Mouse (Mus musculus) hindbrain, embryonic 16.5 days (tissue): ENCODE data around the gene Zfp426. TPM values are rescaled to one million over a fixed set of nuclear protein-coding genes. Genes with fewer than 3 reads are reported as not detected.
A peak's percentile ranks its signal among the peaks of the same experiment; 100 is the strongest.

Experiments
- ATAC-seq: fragments of 200-750 bp; cut with Nextera tagmentation; 2 replicates; pipeline ENCODE4 v1.8.0; 2017; ENCODE audit warnings: moderate TSS enrichment, moderate library complexity
- H3K27ac ChIP-seq: fragments of 300-500 bp; sonication (generic); 2 replicates; pipeline ENCODE4 v1.5.1; 2014; ENCODE audit warnings: low read depth, mild to moderate bottlenecking, control low read depth, low read length, moderate library complexity
- H3K27me3 ChIP-seq: fragments of 300-500 bp; sonication (generic); replicated peaks from 2 replicates; pipeline ENCODE4 v1.6.1; 2014; ENCODE audit warnings: low read length; ENCODE audit not compliant: control insufficient read depth, insufficient read depth
- H3K36me3 ChIP-seq: fragments of 300-500 bp; sonication (generic); 2 replicates; pipeline ENCODE4 v1.6.1; 2014; ENCODE audit warnings: mild to moderate bottlenecking, low read length, moderate library complexity, mixed read lengths; ENCODE audit not compliant: control insufficient read depth, insufficient read depth
- H3K4me1 ChIP-seq: fragments of 300-500 bp; sonication (generic); 2 replicates; pipeline ENCODE4 v1.6.1; 2014; ENCODE audit warnings: low read depth, low read length; ENCODE audit not compliant: control insufficient read depth, insufficient read depth
- H3K4me2 ChIP-seq: fragments of 300-500 bp; sonication (generic); 2 replicates; pipeline ENCODE4 v1.6.1; 2014; ENCODE audit warnings: mild to moderate bottlenecking, low read length, control low read depth, moderate library complexity
- H3K4me3 ChIP-seq: fragments of 300-500 bp; sonication (generic); 2 replicates; pipeline ENCODE4 v1.5.1; 2014; ENCODE audit warnings: mild to moderate bottlenecking, low read length, control low read depth, moderate library complexity
- H3K9ac ChIP-seq: fragments of 300-500 bp; sonication (generic); 2 replicates; pipeline ENCODE4 v1.6.1; 2014; ENCODE audit warnings: low read depth, mild to moderate bottlenecking, control low read depth, low read length, moderate library complexity
- H3K9me3 ChIP-seq: fragments of 300-500 bp; sonication (generic); 2 replicates; pipeline ENCODE4 v1.6.1; 2014; ENCODE audit warnings: mild to moderate bottlenecking, low read length, moderate library complexity; ENCODE audit not compliant: control insufficient read depth
- WGBS: fragments of 180-500 bp; shearing (Covaris S2); extraction: QIAGEN DNeasy Blood & Tissue Kit; methylation state at CpG from one replicate; pipeline ENCODE4 v1.1.7; 2014; 5-methylcytosine and 5-hydroxymethylcytosine counted together
- polyA plus RNA-seq: library from polyadenylated mRNA; unstranded; fragments of >200 nt; fragmentation: Nextera tagmentation; extraction: Ambion mirVana; gene quantifications from 2 replicates; pipeline ENCODE4 v1.2.1, GENCODE M21; 2015

The Zfp426 gene
- polyA plus RNA-seq, 1 experiment from 2014 or later, result 31.6 TPM

DNA sequence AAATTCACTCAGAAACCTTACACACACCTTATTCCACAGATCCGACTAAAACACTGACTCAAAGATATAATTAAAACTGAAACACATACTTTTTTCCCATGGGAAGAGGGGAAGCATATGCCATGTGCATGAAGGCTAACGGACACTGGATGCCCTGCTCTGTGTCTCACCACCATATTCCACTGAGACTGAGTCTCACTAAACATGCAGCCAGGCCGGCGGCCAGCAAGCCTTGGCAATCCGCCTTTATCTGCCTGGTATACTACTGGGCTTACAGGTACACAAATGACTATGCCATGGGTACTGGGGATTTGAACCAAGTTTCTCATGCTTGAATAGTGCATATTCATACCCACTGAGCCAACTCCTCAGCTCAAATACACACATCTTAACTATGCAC is 13.2 kb downstream of the Zfp426 start:
- Histone ChIP-seq H3K36me3 (peaks cover 25% of the 10 kb centered on the region), H3K9ac (no peak overlapping the region), H3K27ac (no peak overlapping the region), H3K4me3 (no peak overlapping the region), H3K4me2 (no peak overlapping the region), H3K27me3 (no peaks in the 10 kb centered on the region), H3K4me1 (no peaks in the 10 kb centered on the region), H3K9me3 (no peaks in the 10 kb centered on the region)
- no peak for ATAC-seq
- 82% methylated on average over 5 of the region's 5 CpGs for WGBS

DNA sequence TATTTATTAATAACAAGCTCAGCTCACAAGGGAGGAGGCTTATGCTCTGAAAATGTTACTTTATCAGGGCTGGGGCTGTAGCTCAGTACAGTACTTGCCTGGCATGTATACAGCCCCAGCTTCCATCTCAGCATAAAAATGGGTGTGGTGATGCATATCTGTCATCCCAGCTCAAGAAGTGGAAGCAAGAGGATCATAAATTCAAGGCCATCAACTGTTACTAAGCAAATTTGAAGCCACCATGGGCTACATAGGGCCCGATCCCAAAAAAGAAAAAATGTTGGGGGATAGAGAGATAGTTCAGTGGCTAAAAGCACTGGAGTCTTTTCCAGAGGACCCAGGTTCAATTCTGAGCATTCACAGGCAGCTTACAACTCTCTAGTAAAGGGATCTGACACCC is 15.9 kb downstream of the Zfp426 start:
- WGBS, result 100% methylated on average over 1 of the region's 1 CpGs
- Histone ChIP-seq H3K36me3 (peaks cover 40% of the 10 kb centered on the region), H3K27ac (no peak overlapping the region), H3K9me3 (no peaks in the 10 kb centered on the region), H3K4me2 (no peak overlapping the region), H3K4me3 (no peak overlapping the region), H3K4me1 (no peaks in the 10 kb centered on the region), H3K9ac (no peak overlapping the region), H3K27me3 (no peaks in the 10 kb centered on the region)
- no peak for ATAC-seq

- 58% methylated on average over 7 of the region's 7 CpGs for WGBS
- peak; percentile 67 for ATAC-seq
- Histone ChIP-seq H3K9me3 (peaks cover 10% of the 10 kb centered on the region; the same call in 1 of the 2 replicates), H3K4me1 (no peaks in the 10 kb centered on the region), H3K4me2 (no peak overlapping the region), H3K4me3 (no peak overlapping the region), H3K27me3 (no peaks in the 10 kb centered on the region), H3K27ac (no peak overlapping the region), H3K36me3 (peaks cover 29% of the 10 kb centered on the region), H3K9ac (no peak overlapping the region)
Observed at GRCm38 (mm10) chr9:20466761-20467442, 25.6 kb downstream of the Zfp426 start.

GRCm38 (mm10) chr9:20459377-20460317 is 32.9 kb downstream of the Zfp426 start, which contains the start of gene Zfp26:
Gene Zfp26, minus strand, starts transcription at chr9:20460162.
- Histone ChIP-seq H3K27ac (peak within 1 kb of the TSS; percentile 89), H3K9ac (peak within 1 kb of the TSS; percentile 92), H3K9me3 (no peaks in the 10 kb centered on the region), H3K4me3 (peak within 1 kb of the TSS; percentile 88), H3K4me1 (peaks cover 15% of the 10 kb centered on the region), H3K36me3 (0 out of 2 replicates have a peak, but pooled peaks cover 2% of the 10 kb centered on the region), H3K27me3 (no peaks in the 10 kb centered on the region), H3K4me2 (peak within 1 kb of the TSS; percentile 91)
- WGBS, result under 1% methylated on average over 47 of the region's 48 CpGs
- peak; percentile 94 for ATAC-seq

GRCm38 (mm10) chr9:20453647-20454046 is 38.9 kb downstream of the Zfp426 start:
- Histone ChIP-seq H3K4me1 (peaks cover 7% of the 10 kb centered on the region), H3K27me3 (no peaks in the 10 kb centered on the region), H3K36me3 (peaks cover 2% of the 10 kb centered on the region; the same call in 1 of the 2 replicates), H3K9me3 (no peaks in the 10 kb centered on the region), H3K4me2 (no peak overlapping the region), H3K4me3 (no peak overlapping the region), H3K9ac (no peak overlapping the region), H3K27ac (no peak overlapping the region)
- no peak for ATAC-seq
- WGBS, result 86% methylated on average over 4 of the region's 4 CpGs

- H3K4me1 ChIP-seq, result no peaks in the 10 kb centered on the region
- H3K9ac ChIP-seq, result no peak overlapping the region
- H3K9me3 ChIP-seq, result no peaks in the 10 kb centered on the region
- no peak overlapping the region for H3K4me2 ChIP-seq
- no peaks in the 10 kb centered on the region for H3K27me3 ChIP-seq
- no peak for ATAC-seq
- no peak overlapping the region for H3K27ac ChIP-seq
- H3K36me3 ChIP-seq, result peaks cover 2% of the 10 kb centered on the region; the same call in 1 of the 2 replicates
- H3K4me3 ChIP-seq, result no peak overlapping the region
- WGBS, result 100% methylated on average over 1 of the region's 1 CpGs
Observed at GRCm38 (mm10) chr9:20451493-20451892, 41.1 kb downstream of the Zfp426 start.

GRCm38 (mm10) chr9:20443183-20443783 is 49.3 kb downstream of the Zfp426 start:
- Histone ChIP-seq H3K9me3 (no peaks in the 10 kb centered on the region; the same call in 1 of the 2 replicates), H3K4me2 (no peak overlapping the region), H3K27me3 (no peaks in the 10 kb centered on the region), H3K4me3 (no peak overlapping the region), H3K9ac (no peak overlapping the region), H3K4me1 (no peaks in the 10 kb centered on the region), H3K36me3 (peaks cover 54% of the 10 kb centered on the region), H3K27ac (no peak overlapping the region)
- WGBS, result 82% methylated on average over 4 of the region's 4 CpGs
- no peak for ATAC-seq

DNA sequence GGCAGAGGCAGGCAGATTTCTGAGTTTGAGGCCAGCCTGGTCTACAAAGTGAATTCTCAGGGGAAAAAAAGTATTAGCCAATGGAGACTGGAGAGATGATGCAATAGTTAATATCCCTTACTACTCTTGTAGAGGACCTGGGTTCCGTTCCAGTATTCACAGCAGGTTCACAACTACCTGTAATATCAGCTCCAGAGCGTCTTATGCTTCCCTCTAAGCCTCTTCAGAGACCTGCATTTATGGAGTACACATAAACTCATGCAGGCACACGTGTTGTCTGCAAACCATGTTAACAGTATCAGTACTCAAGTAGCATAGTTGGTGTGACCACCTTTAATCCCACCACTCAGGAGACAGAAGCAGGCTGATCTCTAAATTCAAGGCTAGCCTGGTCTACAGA is 62.5 kb downstream of the Zfp426 start:
- no peak for ATAC-seq
- H3K27me3 ChIP-seq, result no peaks in the 10 kb centered on the region
- no peak overlapping the region for H3K9ac ChIP-seq
- no peak overlapping the region for H3K27ac ChIP-seq
- H3K9me3 ChIP-seq, result no peaks in the 10 kb centered on the region
- H3K4me1 ChIP-seq, result no peaks in the 10 kb centered on the region
- no peak overlapping the region for H3K4me2 ChIP-seq
- whole genome bisulfite sequencing, result 94% methylated on average over 3 of the region's 3 CpGs
- H3K36me3 ChIP-seq, result 0 out of 2 replicates have a peak, but pooled peaks cover 3% of the 10 kb centered on the region
- H3K4me3 ChIP-seq, result no peak overlapping the region
